Mouse (Mus musculus) bone marrow, adult 2 months (tissue): Measurements from ENCODE around the gene Mrpl11. TPM values are rescaled to one million over a fixed set of nuclear protein-coding genes. Genes with fewer than 3 reads are reported as not detected.

ENCODE experiments used
- H3K27ac ChIP-seq: fragments of 200-500 bp; 2 replicates; pipeline ENCODE4 v1.5.1; 2012; ENCODE audit warnings: low read depth, mild to moderate bottlenecking, control low read depth, inconsistent platforms, low read length; ENCODE audit not compliant: control insufficient read depth, poor library complexity, insufficient read depth
- H3K4me1 ChIP-seq: fragments of 200-500 bp; 2 replicates; pipeline ENCODE4 v1.6.1; 2011; ENCODE audit warnings: low read length; ENCODE audit not compliant: control insufficient read depth, insufficient read depth
- H3K4me3 ChIP-seq: fragments of 200-500 bp; replicated peaks from 2 replicates; pipeline ENCODE3; 2011; ENCODE audit warnings: mild to moderate bottlenecking, low read depth, low read length, control low read depth; ENCODE audit not compliant: control insufficient read depth
- CTCF ChIP-seq: fragments of 200-500 bp; IDR thresholded peaks from 2 replicates; pipeline ENCODE4 v1.5.1; 2011; ENCODE audit warnings: low read length, control low read depth; ENCODE audit not compliant: control insufficient read depth, insufficient read depth
- POLR2A ChIP-seq: fragments of 200-500 bp; IDR thresholded peaks from 2 replicates; pipeline ENCODE4 v1.6.1; 2011; ENCODE audit warnings: low read depth, mild to moderate bottlenecking, control low read depth, low read length, borderline replicate concordance; ENCODE audit not compliant: control insufficient read depth
- WGBS: fragments of 180-500 bp; shearing (Covaris S2); methylation state at CpG from one replicate; pipeline ENCODE4 v1.1.7; 2018; 5-methylcytosine and 5-hydroxymethylcytosine counted together
- polyA plus RNA-seq: library from polyadenylated mRNA; stranded (reverse); fragments of >200 nt; gene quantifications from 2 replicates; pipeline ENCODE4 v1.2.4, GENCODE M21; 2011; ENCODE audit warnings: low replicate concordance; ENCODE audit not compliant: missing spikeins, insufficient read depth, insufficient read length

Mrpl11 gene
- polyA plus RNA-seq, 1 experiment: 60.7 TPM

GRCm38 (mm10) chr19:4989013-4989412 lies 27.1 kb downstream of the Mrpl11 start:
- Histone ChIP-seq H3K4me3 (no peak overlapping the region), H3K27ac (no peak overlapping the region), H3K4me1 (no peaks in the 10 kb centered on the region; the same call in 1 of the 2 replicates)
- TF ChIP-seq CTCF (peak; percentile 32; the same call in 1 of the 2 replicates), POLR2A (peak; percentile 34; the same call in 1 of the 2 replicates)
- WGBS: 4% methylated on average over 13 of the region's 13 CpGs

GRCm38 (mm10) chr19:4989434-4990255 lies 27.7 kb downstream of the Mrpl11 start:
- TF ChIP-seq CTCF (no peak), POLR2A (no peak)
- Histone ChIP-seq H3K27ac (no peak overlapping the region), H3K4me3 (no peak overlapping the region), H3K4me1 (no peaks in the 10 kb centered on the region; the same call in 1 of the 2 replicates)
- WGBS: 21% methylated on average over 47 of the region's 47 CpGs

- no peak within 1 kb of the TSS for H3K27ac ChIP-seq
- no peak for TF ChIP-seq CTCF
- TF ChIP-seq POLR2A: no peak
- 29% methylated on average over 4 of the region's 4 CpGs for WGBS
- H3K4me3 ChIP-seq: no peak within 1 kb of the TSS
- no peaks in the 10 kb centered on the region; the same call in 1 of the 2 replicates for H3K4me1 ChIP-seq
Measured at GRCm38 (mm10) chr19:4990256-4990625, 28.3 kb downstream of the Mrpl11 start, which contains the start of gene Npas4. Npas4 (minus strand) TSS chr19:4990316.

- H3K27ac ChIP-seq: no peak overlapping the region
- H3K4me3 ChIP-seq: no peak overlapping the region
- H3K4me1 ChIP-seq: no peaks in the 10 kb centered on the region; the same call in 1 of the 2 replicates
- 4% methylated on average over 21 of the region's 22 CpGs for WGBS
- TF ChIP-seq CTCF (no peak), POLR2A (no peak)
Measured at GRCm38 (mm10) chr19:4990716-4991115, 28.8 kb downstream of the Mrpl11 start.

- Histone ChIP-seq H3K4me1 (no peaks in the 10 kb centered on the region; the same call in 1 of the 2 replicates), H3K4me3 (no peak overlapping the region), H3K27ac (no peak overlapping the region)
- TF ChIP-seq POLR2A: no peak
- no peak for TF ChIP-seq CTCF
- WGBS: 10% methylated on average over 8 of the region's 8 CpGs
Measured at GRCm38 (mm10) chr19:4992371-4992770, 30.4 kb downstream of the Mrpl11 start.

GRCm38 (mm10) chr19:4992904-4993303 lies 31.0 kb downstream of the Mrpl11 start:
- Histone ChIP-seq H3K4me3 (no peak overlapping the region), H3K4me1 (no peaks in the 10 kb centered on the region; the same call in 1 of the 2 replicates), H3K27ac (no peak overlapping the region)
- WGBS: under 1% methylated on average over 9 of the region's 9 CpGs
- TF ChIP-seq CTCF: no peak
- TF ChIP-seq POLR2A: no peak

GRCm38 (mm10) chr19:4994043-4994442 lies 32.1 kb downstream of the Mrpl11 start:
- H3K4me1 ChIP-seq: no peaks in the 10 kb centered on the region; the same call in 1 of the 2 replicates
- TF ChIP-seq POLR2A: no peak
- no peak for TF ChIP-seq CTCF
- no peak overlapping the region for H3K4me3 ChIP-seq
- no peak overlapping the region for H3K27ac ChIP-seq
- WGBS: 39% methylated on average over 5 of the region's 5 CpGs

- 56% methylated on average over 6 of the region's 6 CpGs for whole genome bisulfite sequencing
- no peak overlapping the region for H3K4me3 ChIP-seq
- no peak overlapping the region for H3K27ac ChIP-seq
- H3K4me1 ChIP-seq: no peaks in the 10 kb centered on the region
- TF ChIP-seq CTCF: no peak
- no peak for TF ChIP-seq POLR2A
Measured at GRCm38 (mm10) chr19:4999445-5000140, 37.6 kb downstream of the Mrpl11 start.
